Mouse (Mus musculus): ENCODE results near the gene Yipf1. TPM values are rescaled to one million over a fixed set of nuclear protein-coding genes. Genes with fewer than 3 reads are reported as not detected.

The Yipf1 gene
- polyA plus RNA-seq, 1 experiment, result 55.6 TPM

DNA sequence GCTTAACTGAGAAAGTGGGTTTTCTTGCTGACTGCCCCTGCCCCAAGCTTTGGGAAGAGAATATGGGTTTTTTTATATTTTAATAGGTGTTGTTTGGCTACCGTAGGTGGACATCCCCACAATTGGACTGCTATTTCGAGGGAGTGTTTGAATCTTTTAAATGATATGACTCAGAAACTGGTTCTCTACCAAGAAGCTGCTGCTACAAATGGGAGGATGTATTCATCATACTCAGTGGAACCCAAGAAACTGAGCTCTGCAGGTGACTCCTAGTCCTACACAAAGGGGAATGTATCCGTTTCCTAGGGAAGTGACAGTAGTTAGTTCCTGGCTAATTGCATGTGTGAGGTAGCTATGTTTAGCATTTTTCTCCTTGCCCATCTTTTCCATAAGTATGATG is 75.2 kb downstream of the Yipf1 start:
- TF ChIP-seq POLR2A (IDR thresholded peaks at IDR 0.05; ENCODE audit: borderline replicate concordance, control insufficient read depth, low read depth, low read length) (no peak), CTCF (IDR thresholded peaks at IDR 0.05; ENCODE audit: control insufficient read depth, insufficient read depth, low read length) (no peak)
- 84% methylated on average over 3 of the region's 3 CpGs for WGBS

DNA sequence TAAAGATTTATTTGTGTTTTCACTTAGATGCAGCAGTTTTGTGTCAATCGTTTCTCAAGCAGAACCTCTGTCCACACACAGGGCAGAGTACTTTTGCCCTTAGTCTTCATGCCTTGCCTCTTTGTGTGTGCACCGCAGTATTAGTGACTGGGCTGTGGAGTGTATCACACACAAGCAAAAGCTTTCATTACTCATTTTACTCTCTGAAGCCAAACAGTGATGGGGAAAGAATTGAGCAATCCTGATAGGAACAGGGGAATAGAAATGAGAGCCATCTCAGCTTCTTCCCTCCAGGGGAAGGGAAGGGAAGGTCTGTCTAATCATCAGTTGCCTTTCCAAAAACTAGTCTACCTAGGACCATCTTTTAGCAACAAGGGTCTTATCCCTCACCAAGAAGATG is 79.6 kb downstream of the Yipf1 start:
- H3K27ac ChIP-seq (ENCODE audit: control insufficient read depth, insufficient read depth, low read depth, low read length, poor library complexity), result no peak overlapping the region
- no peak overlapping the region for H3K4me3 ChIP-seq (replicated peaks; ENCODE audit: control insufficient read depth, low read depth, low read length)
- H3K4me1 ChIP-seq (ENCODE audit: control insufficient read depth, insufficient read depth, low read length), result no peaks in the 10 kb centered on the region
- 85% methylated on average over 2 of the region's 2 CpGs for WGBS
- TF ChIP-seq POLR2A (IDR thresholded peaks at IDR 0.05; ENCODE audit: borderline replicate concordance, control insufficient read depth, low read depth, low read length) (no peak), CTCF (IDR thresholded peaks at IDR 0.05; ENCODE audit: control insufficient read depth, insufficient read depth, low read length) (no peak)

More for the DNA sequence above, 75.2 kb downstream of the Yipf1 start:
- H3K27ac ChIP-seq (ENCODE audit: control insufficient read depth, insufficient read depth, low read depth, low read length, poor library complexity), result no peak overlapping the region
- no peaks in the 10 kb centered on the region for H3K4me1 ChIP-seq (ENCODE audit: control insufficient read depth, insufficient read depth, low read length)
- no peak overlapping the region for H3K4me3 ChIP-seq (replicated peaks; ENCODE audit: control insufficient read depth, low read depth, low read length)

Other genes starting within 250 kb of the Yipf1 start
- 37.4 and 40.1 TPM in 2 replicates for gene Mrpl37, start 247.5 kb upstream of the Yipf1 start, polyA plus RNA-seq (2011; ENCODE audit: insufficient read depth, insufficient read length, low replicate concordance, missing spikeins)
- 1.5 and 4.7 TPM in 2 replicates for gene Cyb5rl, start 247.4 kb upstream of the Yipf1 start, polyA plus RNA-seq (2011; ENCODE audit: insufficient read depth, insufficient read length, low replicate concordance, missing spikeins)
- gene Cdcp2, start 217.5 kb upstream of the Yipf1 start, polyA plus RNA-seq (2011; ENCODE audit: insufficient read depth, insufficient read length, low replicate concordance, missing spikeins), result not detected in 2 replicates
- gene Tmem59, start 136.0 kb upstream of the Yipf1 start, polyA plus RNA-seq (2011; ENCODE audit: insufficient read depth, insufficient read length, low replicate concordance, missing spikeins), result 30.6 and 44.6 TPM in 2 replicates
- 26.5 and 33.5 TPM in 2 replicates for gene Tceanc2, start 135.2 kb upstream of the Yipf1 start, polyA plus RNA-seq (2011; ENCODE audit: insufficient read depth, insufficient read length, low replicate concordance, missing spikeins)
- not detected in 2 replicates for gene Ldlrad1, start 105.2 kb upstream of the Yipf1 start, polyA plus RNA-seq (2011; ENCODE audit: insufficient read depth, insufficient read length, low replicate concordance, missing spikeins)
- gene Lrrc42, start 60.8 kb upstream of the Yipf1 start, polyA plus RNA-seq (2011; ENCODE audit: insufficient read depth, insufficient read length, low replicate concordance, missing spikeins), result 5.9 and 16.0 TPM in 2 replicates
- 2.7 and 4.1 TPM in 2 replicates for gene Hspb11, start 60.8 kb upstream of the Yipf1 start, polyA plus RNA-seq (2011; ENCODE audit: insufficient read depth, insufficient read length, low replicate concordance, missing spikeins)
- gene Dio1, start 7.2 kb upstream of the Yipf1 start, polyA plus RNA-seq (2011; ENCODE audit: insufficient read depth, insufficient read length, low replicate concordance, missing spikeins), result 0.90 TPM in 1 of 2 replicates, not detected in the other
- 5.0 and 17.2 TPM in 2 replicates for gene Ndc1, start 53.4 kb downstream of the Yipf1 start, polyA plus RNA-seq (2011; ENCODE audit: insufficient read depth, insufficient read length, low replicate concordance, missing spikeins)
- gene Glis1, start 120.2 kb downstream of the Yipf1 start, polyA plus RNA-seq (2011; ENCODE audit: insufficient read depth, insufficient read length, low replicate concordance, missing spikeins), result not detected in 2 replicates